Mouse (Mus musculus) heart, postnatal 0 days (tissue): ENCODE data around the gene Zfp184. TPM values are rescaled to one million over a fixed set of nuclear protein-coding genes. Genes with fewer than 3 reads are reported as not detected.

Experiments
- ATAC-seq: fragments of 200-750 bp; cut with Nextera tagmentation; 2 replicates; pipeline ENCODE4 v1.8.0; 2017; ENCODE audit warnings: low read depth, moderate number of reproducible peaks, moderate library complexity; ENCODE audit not compliant: insufficient read depth
- DNase-seq: peaks from one replicate; pipeline ENCODE4 v3.0.0-alpha.2; 2016; ENCODE audit warnings: low spot score
- H3K27ac ChIP-seq: fragments of 300-500 bp; sonication (generic); 2 replicates; pipeline ENCODE4 v1.5.1; 2014; ENCODE audit warnings: low read depth, mild to moderate bottlenecking
- H3K27me3 ChIP-seq: fragments of 300-500 bp; sonication (generic); 2 replicates; pipeline ENCODE4 v1.6.1; 2014; ENCODE audit warnings: low read length, mixed read lengths; ENCODE audit not compliant: control insufficient read depth, insufficient read depth
- H3K36me3 ChIP-seq: fragments of 300-500 bp; sonication (generic); replicated peaks from 2 replicates; pipeline ENCODE4 v1.6.1; 2014; ENCODE audit warnings: low read length, mixed read lengths; ENCODE audit not compliant: control insufficient read depth, insufficient read depth
- H3K4me1 ChIP-seq: fragments of 300-500 bp; sonication (generic); 2 replicates; pipeline ENCODE4 v1.6.1; 2014; ENCODE audit warnings: antibody characterized with exemption; ENCODE audit not compliant: control insufficient read depth, insufficient read depth
- H3K4me2 ChIP-seq: fragments of 300-500 bp; sonication (generic); 2 replicates; pipeline ENCODE4 v1.6.1; 2014; ENCODE audit warnings: low read depth, mild to moderate bottlenecking, low read length, moderate library complexity
- H3K4me3 ChIP-seq: fragments of 300-500 bp; sonication (generic); 2 replicates; pipeline ENCODE4 v1.5.1; 2014; ENCODE audit warnings: low read depth, low read length
- H3K9ac ChIP-seq: fragments of 300-500 bp; sonication (generic); replicated peaks from 2 replicates; pipeline ENCODE4 v1.6.1; 2014; ENCODE audit warnings: low read depth, low read length, mixed read lengths
- H3K9me3 ChIP-seq: fragments of 300-500 bp; sonication (generic); replicated peaks from 2 replicates; pipeline ENCODE4 v1.6.1; 2016; ENCODE audit warnings: low read length; ENCODE audit not compliant: control insufficient read depth
- CTCF ChIP-seq: IDR thresholded peaks from 2 replicates; pipeline ENCODE4 v1.5.1; 2016; ENCODE audit warnings: antibody characterized with exemption, control low read depth, low read depth
- EP300 ChIP-seq: IDR thresholded peaks from 2 replicates; pipeline ENCODE4 v1.6.1; 2016; ENCODE audit warnings: antibody characterized with exemption, low read depth
- WGBS: fragments of 180-500 bp; shearing (Covaris S2); extraction: QIAGEN DNeasy Blood & Tissue Kit; methylation state at CpG from one replicate; pipeline ENCODE4 v1.1.7; 2014; 5-methylcytosine and 5-hydroxymethylcytosine counted together
- polyA plus RNA-seq: library from polyadenylated mRNA; unstranded; fragments of >200 nt; fragmentation: Nextera tagmentation; extraction: Ambion mirVana; gene quantifications from 2 replicates; pipeline ENCODE4 v1.2.1, GENCODE M21; 2015
- total RNA-seq: library from RNA; depleted of rRNA; stranded (reverse); fragments of >200 nt; gene quantifications from 2 replicates; pipeline ENCODE4 v1.2.3, GENCODE M21; 2014; ENCODE audit warnings: low replicate concordance

Zfp184 gene
- total and polyA plus RNA-seq, 2 experiments from 2014 or later, result 1.7 to 2.6 TPM

DNA sequence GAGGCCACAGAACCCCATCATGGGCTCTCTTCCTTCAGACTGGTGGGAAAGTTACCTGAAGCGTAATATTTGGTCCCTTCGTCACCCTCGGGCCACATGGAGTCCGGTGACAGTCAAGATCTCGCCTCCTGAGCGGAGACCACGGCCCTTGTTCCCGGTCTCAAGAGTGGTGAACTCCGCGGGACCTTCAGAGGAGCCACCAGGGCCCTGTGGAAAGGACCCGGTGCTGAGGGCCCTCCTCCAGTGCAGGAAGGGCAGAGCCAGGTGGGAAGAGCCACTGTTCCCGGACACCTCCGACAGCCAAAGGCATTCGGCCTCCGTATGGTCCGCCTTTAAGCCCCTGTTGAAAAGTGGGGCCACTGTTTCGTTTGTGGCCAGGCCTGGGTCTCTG is 36.9 kb downstream of the Zfp184 start:
- TF ChIP-seq EP300 (no peak), CTCF (no peak)
- Histone ChIP-seq H3K27ac (no peak overlapping the region), H3K9me3 (no peaks in the 10 kb centered on the region), H3K4me1 (peaks cover 11% of the 10 kb centered on the region), H3K9ac (peak overlapping the region; percentile 35), H3K4me3 (peak overlapping the region; percentile 50), H3K36me3 (no peaks in the 10 kb centered on the region), H3K4me2 (peak overlapping the region; percentile 67), H3K27me3 (peaks cover 66% of the 10 kb centered on the region)
- DNase-seq (no peak), ATAC-seq (no peak)
- 15% methylated on average over 17 of the region's 17 CpGs for WGBS

DNA sequence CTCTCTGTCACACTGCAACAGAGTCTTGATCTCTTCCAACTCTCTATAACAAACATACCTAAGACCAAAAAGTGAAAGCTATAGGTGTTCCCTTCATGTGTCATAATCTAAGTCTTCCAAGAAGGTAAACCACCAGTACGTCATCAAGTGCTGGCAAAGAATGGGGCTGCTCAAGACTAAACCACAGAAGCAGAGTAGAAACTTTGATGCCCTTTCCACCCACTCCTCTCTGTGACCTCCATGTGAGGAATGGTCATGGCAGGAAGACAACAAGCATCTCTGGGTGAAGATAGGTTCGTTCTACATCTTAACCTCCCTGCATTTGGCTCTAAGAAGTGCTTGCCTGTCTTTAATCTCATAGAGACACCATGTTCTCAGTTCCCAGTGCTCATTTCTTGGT is 39.6 kb downstream of the Zfp184 start:
- WGBS, result 71% methylated on average over 2 of the region's 2 CpGs
- no peak for ATAC-seq
- peaks cover 67% of the 10 kb centered on the region for H3K27me3 ChIP-seq

DNA sequence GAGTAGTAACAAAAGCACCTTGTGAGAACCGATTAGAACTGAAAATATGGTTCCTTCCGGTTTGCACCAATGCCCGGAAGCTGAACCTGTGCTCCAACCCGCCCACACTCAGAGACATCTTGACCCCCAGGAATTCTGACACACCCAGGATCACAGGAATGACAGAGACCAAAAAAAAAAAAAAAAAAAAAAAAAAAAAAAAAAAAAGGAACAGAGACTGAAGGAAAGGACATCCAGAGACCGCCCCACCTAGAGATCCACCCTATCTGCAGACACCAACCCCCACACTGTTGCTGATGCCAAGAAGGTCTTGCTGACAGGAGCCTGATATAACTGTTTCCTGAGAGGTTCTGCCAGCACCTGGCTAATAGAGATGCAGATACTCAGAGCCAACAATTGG is 47.7 kb downstream of the Zfp184 start:
- ATAC-seq, result no peak
- H3K4me1 ChIP-seq, result 0 out of 2 replicates have a peak, but pooled peaks cover 3% of the 10 kb centered on the region
- TF ChIP-seq CTCF (no peak), EP300 (no peak)
- H3K27me3 ChIP-seq, result peaks cover 53% of the 10 kb centered on the region
- H3K4me2 ChIP-seq, result no peak overlapping the region
- H3K36me3 ChIP-seq, result no peaks in the 10 kb centered on the region
- H3K9me3 ChIP-seq, result peaks cover 13% of the 10 kb centered on the region; the same call in 1 of the 2 replicates
- no peak overlapping the region for H3K9ac ChIP-seq
- no peak for DNase-seq
- 71% methylated on average over 5 of the region's 5 CpGs for WGBS
- no peak overlapping the region for H3K27ac ChIP-seq
- H3K4me3 ChIP-seq, result no peak overlapping the region

More for the DNA sequence above, 39.6 kb downstream of the Zfp184 start:
- H3K4me2 ChIP-seq, result no peak overlapping the region
- H3K27ac ChIP-seq, result no peak overlapping the region
- H3K4me3 ChIP-seq, result no peak overlapping the region
- H3K4me1 ChIP-seq, result peaks cover 11% of the 10 kb centered on the region
- TF ChIP-seq EP300, result no peak
- no peak for TF ChIP-seq CTCF
- H3K36me3 ChIP-seq, result no peaks in the 10 kb centered on the region
- no peaks in the 10 kb centered on the region for H3K9me3 ChIP-seq
- DNase-seq, result no peak
- H3K9ac ChIP-seq, result no peak overlapping the region

DNA sequence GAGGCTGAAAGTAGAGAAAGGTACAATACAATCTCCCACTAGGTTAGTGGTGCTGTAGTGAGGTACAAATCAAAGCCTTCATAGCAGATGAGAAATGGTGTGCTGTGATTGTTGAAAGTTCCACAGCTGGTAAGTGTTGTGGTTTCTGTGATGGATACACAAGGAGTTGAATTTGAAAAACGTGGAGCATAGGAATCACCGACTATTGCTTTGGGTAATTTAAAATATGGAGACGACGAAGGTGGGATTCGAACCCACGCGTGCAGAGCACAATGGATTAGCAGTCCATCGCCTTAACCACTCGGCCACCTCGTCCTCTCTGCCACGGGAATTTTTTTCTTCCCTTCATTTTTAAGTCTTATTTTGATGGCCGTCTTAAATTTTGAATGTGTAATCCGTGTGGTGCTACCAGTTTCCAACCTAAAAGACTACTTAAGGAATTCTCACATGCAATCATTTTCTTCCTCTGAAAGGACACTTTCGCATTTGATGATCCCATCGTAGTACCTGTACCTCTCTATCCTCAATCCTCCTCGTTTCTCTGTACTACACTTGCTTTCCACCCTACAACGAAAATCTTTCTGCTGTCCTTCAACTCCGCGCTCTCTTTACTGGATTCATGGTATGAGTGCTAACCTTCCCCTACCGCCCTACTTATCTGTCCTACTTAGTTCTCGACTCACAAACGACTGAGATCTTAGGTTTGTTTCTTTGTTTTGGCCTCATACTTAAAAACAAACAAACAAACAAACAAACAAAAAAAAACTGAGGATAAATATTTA is 49.3 kb downstream of the Zfp184 start:
- WGBS, result 10% methylated on average over 22 of the region's 22 CpGs
- no peak overlapping the region for H3K27ac ChIP-seq
- no peak overlapping the region for H3K4me2 ChIP-seq
- H3K4me1 ChIP-seq, result 0 out of 2 replicates have a peak, but pooled peaks cover 3% of the 10 kb centered on the region
- peaks cover 61% of the 10 kb centered on the region for H3K27me3 ChIP-seq
- H3K9ac ChIP-seq, result no peak overlapping the region
- no peak for TF ChIP-seq EP300
- no peak for TF ChIP-seq CTCF
- DNase-seq (peak; percentile 11), ATAC-seq (no peak)
- no peaks in the 10 kb centered on the region for H3K36me3 ChIP-seq
- H3K4me3 ChIP-seq, result no peak overlapping the region; the same call in 1 of the 2 replicates
- H3K9me3 ChIP-seq, result peaks cover 13% of the 10 kb centered on the region; the same call in 1 of the 2 replicates

DNA sequence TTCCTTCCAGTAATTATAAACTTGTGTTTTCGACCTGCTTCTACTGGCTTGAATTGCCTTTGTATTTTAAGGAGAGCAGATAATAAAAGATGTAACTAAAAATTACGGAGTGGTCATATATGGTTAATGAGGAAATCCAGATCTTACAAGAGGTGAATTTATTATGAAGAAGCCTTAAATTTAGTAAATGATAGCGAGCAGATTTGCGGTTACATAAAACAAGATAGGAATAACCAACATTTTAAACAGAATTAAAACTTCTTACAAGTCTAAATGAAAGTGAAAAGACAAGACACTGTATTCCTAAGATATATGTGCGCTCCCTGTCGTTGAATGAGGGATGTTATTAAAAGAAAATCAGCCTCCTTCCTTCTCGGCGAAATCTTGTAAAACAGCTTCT is 50.0 kb downstream of the Zfp184 start:
- peak; percentile 11 for DNase-seq
- no peaks in the 10 kb centered on the region for H3K36me3 ChIP-seq
- TF ChIP-seq CTCF (no peak), EP300 (no peak)
- 0 out of 2 replicates have a peak, but pooled peaks cover 3% of the 10 kb centered on the region for H3K4me1 ChIP-seq
- peak overlapping the region; percentile 40 for H3K4me3 ChIP-seq
- no peak overlapping the region for H3K27ac ChIP-seq
- peaks cover 13% of the 10 kb centered on the region; the same call in 1 of the 2 replicates for H3K9me3 ChIP-seq
- H3K27me3 ChIP-seq, result peaks cover 69% of the 10 kb centered on the region
- no peak overlapping the region for H3K9ac ChIP-seq
- no peak for ATAC-seq
- WGBS, result 8% methylated on average over 8 of the region's 8 CpGs
- H3K4me2 ChIP-seq, result peak overlapping the region; percentile 59
